8 mouse cellular contexts compared by ENCODE assay signal in the genomic region with DNA sequence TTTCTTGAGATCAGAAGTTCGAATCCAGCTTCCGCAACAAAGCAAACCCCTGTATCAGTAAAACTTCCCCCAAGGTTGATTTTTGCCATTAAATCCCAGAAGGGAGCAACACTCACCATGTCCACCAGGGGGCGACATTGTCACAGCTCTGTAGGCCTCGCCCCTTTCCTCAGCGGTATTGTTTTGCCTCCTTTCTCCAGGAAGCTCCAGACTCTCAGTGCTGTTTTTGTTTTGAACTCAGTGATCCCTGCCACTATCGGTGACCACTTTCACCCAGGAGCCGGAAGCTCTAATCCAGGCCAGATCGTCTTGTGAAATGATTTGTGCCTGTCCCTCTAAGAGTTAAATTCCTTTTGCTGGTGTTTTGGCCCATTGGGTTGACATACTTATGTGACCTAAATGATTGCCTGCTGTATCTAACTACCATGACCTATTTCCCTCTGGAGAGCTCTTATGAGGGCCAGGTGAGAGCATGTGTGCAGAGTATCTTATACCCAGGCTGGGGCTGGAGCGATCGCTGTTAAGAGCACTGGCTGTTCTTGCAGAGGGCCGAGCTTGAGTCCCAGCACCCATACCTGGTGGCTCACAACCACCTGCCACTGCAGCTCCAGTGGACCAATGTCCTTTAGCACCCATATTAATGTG. TPM values are rescaled to one million over a fixed set of nuclear protein-coding genes. Genes with fewer than 3 reads are reported as not detected.
DNase-seq lines count a peak whose midpoint lies in the region; ATAC-seq and TF ChIP-seq lines count a peak whose summit lies in the region.

No protein-coding gene starts in this region.

- 47% methylated on average over 11 of the region's 11 CpGs for WGBS in intestine, embryonic 14.5 days
- WGBS in intestine, embryonic 16.5 days = 50% methylated on average over 11 of the region's 11 CpGs
- WGBS in kidney, adult 2 months = 29% methylated on average over 11 of the region's 11 CpGs
- whole genome bisulfite sequencing in limb, embryonic 11.5 days = 48% methylated on average over 11 of the region's 11 CpGs

- no peak overlapping the region for H3K9ac ChIP-seq in intestine, embryonic 14.5 days (ENCODE audit: low read length)
- H3K9ac ChIP-seq in intestine, embryonic 16.5 days (ENCODE audit: low read depth, low read length) = no peak overlapping the region
- H3K9ac ChIP-seq in limb, embryonic 11.5 days (ENCODE audit: low read length) = no peak overlapping the region

- ATAC-seq in intestine, embryonic 14.5 days (replicated peaks; ENCODE audit: low FRiP score, low TSS enrichment, low read depth) = no peak
- no peak for ATAC-seq in intestine, embryonic 16.5 days
- no peak for ATAC-seq in limb, embryonic 11.5 days (ENCODE audit: insufficient number of reproducible peaks, low FRiP score, low TSS enrichment, low read depth)

- no peak overlapping the region for H3ac ChIP-seq in myocyte (ENCODE audit: control insufficient read depth, insufficient read length)

- H3K27me3 ChIP-seq in intestine, embryonic 14.5 days (replicated peaks; ENCODE audit: control insufficient read depth, insufficient read depth, low read length) = no peaks in the 10 kb centered on the region
- H3K27me3 ChIP-seq in intestine, embryonic 16.5 days (replicated peaks; ENCODE audit: control insufficient read depth, insufficient read depth, low read length) = no peaks in the 10 kb centered on the region
- H3K27me3 ChIP-seq in kidney, adult 2 months (replicated peaks; ENCODE audit: control insufficient read depth, insufficient read depth, low read length) = no peaks in the 10 kb centered on the region
- no peaks in the 10 kb centered on the region for H3K27me3 ChIP-seq in limb, embryonic 11.5 days (ENCODE audit: control insufficient read depth, insufficient read depth, low read length)
- peaks cover 33% of the 10 kb centered on the region for H3K27me3 ChIP-seq in myocyte (ENCODE audit: control insufficient read depth, insufficient read depth, insufficient read length)

- TF ChIP-seq CTCF in kidney, adult 2 months (conservative IDR thresholded peaks at IDR 0.05; ENCODE audit: insufficient read depth, insufficient read length, low read depth, low read length) = peak; percentile 93

- no peaks in the 10 kb centered on the region for H3K9me3 ChIP-seq in intestine, embryonic 14.5 days (ENCODE audit: control insufficient read depth, low read length)
- no peaks in the 10 kb centered on the region for H3K9me3 ChIP-seq in intestine, embryonic 16.5 days (ENCODE audit: control insufficient read depth, low read length)
- H3K9me3 ChIP-seq in limb, embryonic 11.5 days (ENCODE audit: control insufficient read depth, low read length) = no peaks in the 10 kb centered on the region

- H3K27ac ChIP-seq in intestine, embryonic 14.5 days (ENCODE audit: low read depth) = no peak overlapping the region
- no peak overlapping the region for H3K27ac ChIP-seq in intestine, embryonic 16.5 days (ENCODE audit: low read length)
- no peak overlapping the region for H3K27ac ChIP-seq in kidney, adult 2 months (ENCODE audit: insufficient read depth, low read depth, low read length)
- no peak overlapping the region for H3K27ac ChIP-seq in limb, embryonic 11.5 days (replicated peaks; ENCODE audit: low read depth, low read length)

- H3K36me3 ChIP-seq in intestine, embryonic 14.5 days (ENCODE audit: control insufficient read depth, insufficient read depth, low read length) = no peaks in the 10 kb centered on the region
- no peaks in the 10 kb centered on the region for H3K36me3 ChIP-seq in intestine, embryonic 16.5 days (ENCODE audit: control insufficient read depth, insufficient read depth, low read length)
- no peaks in the 10 kb centered on the region for H3K36me3 ChIP-seq in kidney, adult 2 months (ENCODE audit: control insufficient read depth, insufficient read depth, low read length)
- no peaks in the 10 kb centered on the region for H3K36me3 ChIP-seq in limb, embryonic 11.5 days (ENCODE audit: control insufficient read depth, insufficient read depth, low read length)
- no peaks in the 10 kb centered on the region for H3K36me3 ChIP-seq in myocyte (ENCODE audit: control insufficient read depth, insufficient read depth)

- intact Hi-C loops in gastrocnemius, postnatal 14 days (cut with DNase I; ENCODE audit: low total_unique reads) = loop anchor here (5.0 kb wide), 1 partner anchor 111 kb away; no protein-coding TSS in a partner anchor

- H3K79me2 ChIP-seq in myocyte (ENCODE audit: control insufficient read depth, insufficient read depth) = no peaks in the 10 kb centered on the region

- H3K4me2 ChIP-seq in intestine, embryonic 14.5 days (ENCODE audit: low read length) = peak overlapping the region; percentile 20; the same call in 1 of the 2 replicates
- H3K4me2 ChIP-seq in intestine, embryonic 16.5 days (ENCODE audit: low read depth, low read length) = no peak overlapping the region
- H3K4me2 ChIP-seq in limb, embryonic 11.5 days (ENCODE audit: low read depth, severe bottlenecking) = no peak overlapping the region
- peak overlapping the region; percentile 10 for H3K4me2 ChIP-seq in myocyte (ENCODE audit: low read depth)

- no peaks in the 10 kb centered on the region for H3K4me1 ChIP-seq in intestine, embryonic 14.5 days (replicated peaks; ENCODE audit: control insufficient read depth, insufficient read depth, low read length)
- no peaks in the 10 kb centered on the region for H3K4me1 ChIP-seq in intestine, embryonic 16.5 days (ENCODE audit: control insufficient read depth, insufficient read depth, low read length)
- H3K4me1 ChIP-seq in kidney, adult 2 months (ENCODE audit: control insufficient read depth, insufficient read depth, low read length) = peaks cover 3% of the 10 kb centered on the region; the same call in 1 of the 2 replicates
- H3K4me1 ChIP-seq in limb, embryonic 11.5 days (ENCODE audit: control insufficient read depth, insufficient read depth, low read length) = no peaks in the 10 kb centered on the region

- peak; percentile 88 for DNase-seq in intestine, embryonic 14.5 days (ENCODE audit: low spot score)
- peak; percentile 57 for DNase-seq in cerebellum, adult 9-11 months
- DNase-seq in gastrocnemius, postnatal 14 days = peak; percentile 63
- peak; percentile 77 for DNase-seq in kidney, adult 2 months
- DNase-seq in limb, embryonic 11.5 days (ENCODE audit: low spot score) = peak; percentile 84
- DNase-seq in spleen, postnatal 36 days (ENCODE audit: low spot score in 2 of 2) = peak; percentile 52 to 66

- no peak for TF ChIP-seq POLR2A in kidney, adult 2 months (IDR thresholded peaks at IDR 0.05; ENCODE audit: low read depth, low read length)
- no peak for TF ChIP-seq POLR2A in myocyte (IDR thresholded peaks at IDR 0.05; ENCODE audit: insufficient read length, low read depth)

- no peak overlapping the region for H3K4me3 ChIP-seq in intestine, embryonic 14.5 days (ENCODE audit: low read depth, low read length)
- H3K4me3 ChIP-seq in intestine, embryonic 16.5 days (ENCODE audit: low read length) = no peak overlapping the region
- H3K4me3 ChIP-seq in kidney, adult 2 months (ENCODE audit: insufficient read depth, low read depth, low read length) = no peak overlapping the region
- no peak overlapping the region for H3K4me3 ChIP-seq in limb, embryonic 11.5 days (ENCODE audit: low read depth, low read length)
- H3K4me3 ChIP-seq in myocyte = no peak overlapping the region

TF ChIP-seq in myocyte, 11 proteins besides CTCF, POLR2A, EP300 and RAD21:
- TF ChIP-seq SRF (IDR thresholded peaks at IDR 0.05; ENCODE audit: control insufficient read depth, insufficient read length, low read depth) = no peak
- TF ChIP-seq USF1 (IDR thresholded peaks at IDR 0.05; ENCODE audit: low read depth) = no peak
- no peak for TF ChIP-seq MYOD1 (IDR thresholded peaks at IDR 0.05; ENCODE audit: control insufficient read depth in 1 of 3, insufficient read length in 2 of 3, low read depth in 2 of 3)
- no peak for TF ChIP-seq TCF3 (IDR thresholded peaks at IDR 0.05; ENCODE audit: insufficient read length, low read depth)
- TF ChIP-seq TCF12 (IDR thresholded peaks at IDR 0.05; ENCODE audit: insufficient read depth, poor library complexity, severe bottlenecking) = no peak
- no peak for TF ChIP-seq CEBPB (IDR thresholded peaks at IDR 0.05; ENCODE audit: insufficient read depth, poor library complexity, severe bottlenecking)

RNA-seq across cellular contexts. Expression of gene Ocm, which starts 14.4 kb away (rescaled TPM):
- 0.30 TPM in 1 of 2 replicates, not detected in the other for polyA plus RNA-seq in intestine, embryonic 14.5 days (2014; fragmentation: Nextera tagmentation; extraction: Ambion mirVana)
- polyA plus RNA-seq in intestine, embryonic 16.5 days (2015; fragmentation: Nextera tagmentation; extraction: Ambion mirVana) = not detected in 2 replicates
- total RNA-seq in gastrocnemius, postnatal 14 days (2021) = not detected
- not detected in 2 replicates for polyA plus RNA-seq in kidney, adult 2 months (2012; rRNA removed)
- not detected in 2 replicates for polyA plus RNA-seq in limb, embryonic 11.5 days (2014; fragmentation: Nextera tagmentation; extraction: Ambion mirVana)
- not detected for polyA plus RNA-seq in myocyte (2012; fragmentation: generic; extraction: Trizol)

RNA-seq across cellular contexts. Expression of gene Ccz1, which starts 26.2 kb away (rescaled TPM):
- polyA plus RNA-seq in intestine, embryonic 14.5 days (2014; fragmentation: Nextera tagmentation; extraction: Ambion mirVana) = 73.6 and 82.8 TPM in 2 replicates
- 74.2 and 76.7 TPM in 2 replicates for polyA plus RNA-seq in intestine, embryonic 16.5 days (2015; fragmentation: Nextera tagmentation; extraction: Ambion mirVana)
- total RNA-seq in gastrocnemius, postnatal 14 days (2021) = 10 to 100 TPM; 28.2 to 30.0 TPM
- polyA plus RNA-seq in kidney, adult 2 months (2012; rRNA removed) = 12.9 and 17.3 TPM in 2 replicates
- 110 and 113 TPM in 2 replicates for polyA plus RNA-seq in limb, embryonic 11.5 days (2014; fragmentation: Nextera tagmentation; extraction: Ambion mirVana)
- 31.0 TPM for polyA plus RNA-seq in myocyte (2012; fragmentation: generic; extraction: Trizol)

RNA-seq across cellular contexts. Expression of gene Lmtk2, which starts 59.4 kb away (rescaled TPM):
- polyA plus RNA-seq in intestine, embryonic 14.5 days (2014; fragmentation: Nextera tagmentation; extraction: Ambion mirVana) = 5.2 and 5.9 TPM in 2 replicates
- polyA plus RNA-seq in intestine, embryonic 16.5 days (2015; fragmentation: Nextera tagmentation; extraction: Ambion mirVana) = 4.8 and 5.4 TPM in 2 replicates
- total RNA-seq in gastrocnemius, postnatal 14 days (2021) = 10 to 100 TPM; 12.2 to 12.5 TPM
- polyA plus RNA-seq in kidney, adult 2 months (2012; rRNA removed) = 29.9 and 30.6 TPM in 2 replicates
- polyA plus RNA-seq in limb, embryonic 11.5 days (2014; fragmentation: Nextera tagmentation; extraction: Ambion mirVana) = 4.4 and 4.6 TPM in 2 replicates
- polyA plus RNA-seq in myocyte (2012; fragmentation: generic; extraction: Trizol) = 4.7 TPM

Comparison
In these comparisons a context has a peak if more than half of its experiments do, and no peak if none do; other contexts are left out.
1. H3K4me2 ChIP-seq: peak in intestine, embryonic 14.5 days (single experiment) and myocyte (single experiment); none in intestine, embryonic 16.5 days (single experiment) and limb, embryonic 11.5 days (single experiment).
2. Peak in every context shown above with its lines, with median percentiles within 50 percentile points of each other: DNase-seq.